Mouse (Mus musculus): ENCODE data around the gene Dpt. TPM values are rescaled to one million over a fixed set of nuclear protein-coding genes. Genes with fewer than 3 reads are reported as not detected.

Gene Dpt
- polyA plus RNA-seq, 1 experiment from 2014 or later = 0.38 TPM

DNA sequence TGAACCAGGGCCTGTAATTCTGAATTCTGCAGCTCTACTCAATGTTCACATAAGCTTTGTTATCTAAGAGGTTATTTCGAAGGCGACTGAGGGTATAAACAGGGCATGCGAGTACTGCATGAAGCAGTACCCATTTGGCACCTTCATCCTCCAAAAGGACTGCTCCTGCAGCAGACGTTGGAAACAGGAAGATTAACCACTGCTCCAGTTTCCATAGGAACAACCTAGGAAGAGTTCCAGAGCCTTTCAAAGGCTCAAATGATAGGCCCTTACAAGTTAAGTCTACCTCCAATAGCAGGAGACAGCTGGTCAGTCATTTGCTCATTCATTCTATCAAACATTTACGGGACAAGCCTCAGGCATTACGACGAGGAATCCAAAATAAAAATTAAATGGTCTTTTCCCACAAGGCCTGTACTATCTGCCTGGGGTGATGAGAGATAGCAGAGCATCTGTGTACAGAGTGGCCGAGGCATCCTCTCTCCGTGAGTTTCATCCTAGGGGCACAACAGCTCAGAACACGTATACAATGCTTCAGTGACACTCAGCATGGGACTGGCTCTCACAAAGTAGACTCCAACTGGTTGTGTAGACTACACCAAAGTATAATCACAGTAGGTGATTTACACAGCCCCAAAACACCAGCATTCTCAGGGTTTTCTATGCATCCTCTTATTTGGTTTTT is 8.4 kb downstream of the Dpt start:
- WGBS = 68% methylated on average over 10 of the region's 10 CpGs
- no peak overlapping the region for H3K4me2 ChIP-seq (ENCODE audit: low read length)
- no peaks in the 10 kb centered on the region for H3K4me1 ChIP-seq (ENCODE audit: control insufficient read depth, insufficient read depth, low read length)
- H3K27me3 ChIP-seq (ENCODE audit: control insufficient read depth, insufficient read depth, low read depth, low read length) = no peaks in the 10 kb centered on the region
- H3K9ac ChIP-seq (ENCODE audit: low read depth, low read length) = no peak overlapping the region
- H3K4me3 ChIP-seq (ENCODE audit: low read depth, low read length) = no peak overlapping the region
- H3K27ac ChIP-seq (ENCODE audit: low read length) = no peak overlapping the region
- H3K9me3 ChIP-seq (replicated peaks; ENCODE audit: control insufficient read depth, low read length, poor library complexity, severe bottlenecking) = no peaks in the 10 kb centered on the region
- ATAC-seq = 0 out of 2 replicates have a peak, but pooled peaks have one; percentile 51
- no peaks in the 10 kb centered on the region for H3K36me3 ChIP-seq (ENCODE audit: control insufficient read depth, insufficient read depth, low read length)

- Histone ChIP-seq H3K4me1 (ENCODE audit: control insufficient read depth, insufficient read depth, low read length) (0 out of 2 replicates have a peak, but pooled peaks cover 2% of the 10 kb centered on the region), H3K9me3 (replicated peaks; ENCODE audit: control insufficient read depth, low read length, poor library complexity, severe bottlenecking) (no peaks in the 10 kb centered on the region), H3K9ac (ENCODE audit: low read depth, low read length) (no peak overlapping the region), H3K36me3 (ENCODE audit: control insufficient read depth, insufficient read depth, low read length) (no peaks in the 10 kb centered on the region), H3K4me2 (ENCODE audit: low read length) (no peak overlapping the region), H3K4me3 (ENCODE audit: low read depth, low read length) (no peak overlapping the region), H3K27me3 (ENCODE audit: control insufficient read depth, insufficient read depth, low read depth, low read length) (no peaks in the 10 kb centered on the region), H3K27ac (ENCODE audit: low read length) (no peak overlapping the region)
- 85% methylated on average over 2 of the region's 2 CpGs for WGBS
- no peak for ATAC-seq
These were observed 12.9 kb downstream of the Dpt start for GRCm38 (mm10) chr1:164809371-164809770.

DNA sequence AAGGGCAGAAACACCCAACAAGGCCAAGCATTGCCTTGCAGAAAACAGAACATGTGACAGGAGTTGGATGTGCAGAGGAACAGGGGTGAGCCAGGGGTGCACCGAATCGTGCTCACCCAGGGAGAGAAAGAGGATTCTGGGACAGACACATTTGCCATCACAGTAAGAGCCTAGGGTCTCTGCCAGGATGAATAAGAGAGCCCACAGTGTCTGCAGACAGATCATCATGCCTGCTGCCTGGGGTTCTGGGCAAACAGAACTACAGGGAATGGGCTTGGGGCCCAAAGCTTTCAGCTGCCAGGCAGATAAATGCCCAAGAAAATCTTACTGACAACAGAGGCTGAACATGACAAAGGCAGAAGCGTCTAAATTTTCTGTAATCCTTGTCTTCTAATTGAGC is 14.9 kb downstream of the Dpt start:
- H3K27me3 ChIP-seq (ENCODE audit: control insufficient read depth, insufficient read depth, low read depth, low read length) = no peaks in the 10 kb centered on the region
- ATAC-seq = peak; percentile 12; the same call in 1 of the 2 replicates
- 79% methylated on average over 3 of the region's 3 CpGs for WGBS
- no peak overlapping the region for H3K4me2 ChIP-seq (ENCODE audit: low read length)
- no peaks in the 10 kb centered on the region for H3K36me3 ChIP-seq (ENCODE audit: control insufficient read depth, insufficient read depth, low read length)
- H3K9me3 ChIP-seq (replicated peaks; ENCODE audit: control insufficient read depth, low read length, poor library complexity, severe bottlenecking) = no peaks in the 10 kb centered on the region
- H3K27ac ChIP-seq (ENCODE audit: low read length) = no peak overlapping the region
- no peak overlapping the region for H3K4me3 ChIP-seq (ENCODE audit: low read depth, low read length)
- no peak overlapping the region for H3K9ac ChIP-seq (ENCODE audit: low read depth, low read length)
- H3K4me1 ChIP-seq (ENCODE audit: control insufficient read depth, insufficient read depth, low read length) = peaks cover 6% of the 10 kb centered on the region; the same call in 1 of the 2 replicates

- no peaks in the 10 kb centered on the region for H3K9me3 ChIP-seq (replicated peaks; ENCODE audit: control insufficient read depth, low read length, poor library complexity, severe bottlenecking)
- H3K27ac ChIP-seq (ENCODE audit: low read length) = no peak overlapping the region
- no peaks in the 10 kb centered on the region for H3K36me3 ChIP-seq (ENCODE audit: control insufficient read depth, insufficient read depth, low read length)
- no peak overlapping the region for H3K9ac ChIP-seq (ENCODE audit: low read depth, low read length)
- no peak for ATAC-seq
- H3K4me3 ChIP-seq (ENCODE audit: low read depth, low read length) = no peak overlapping the region
- H3K27me3 ChIP-seq (ENCODE audit: control insufficient read depth, insufficient read depth, low read depth, low read length) = no peaks in the 10 kb centered on the region
- peaks cover 6% of the 10 kb centered on the region; the same call in 1 of the 2 replicates for H3K4me1 ChIP-seq (ENCODE audit: control insufficient read depth, insufficient read depth, low read length)
- H3K4me2 ChIP-seq (ENCODE audit: low read length) = no peak overlapping the region
- WGBS = 50% methylated on average over 2 of the region's 2 CpGs
These were observed 17.8 kb downstream of the Dpt start for GRCm38 (mm10) chr1:164814243-164814642.

DNA sequence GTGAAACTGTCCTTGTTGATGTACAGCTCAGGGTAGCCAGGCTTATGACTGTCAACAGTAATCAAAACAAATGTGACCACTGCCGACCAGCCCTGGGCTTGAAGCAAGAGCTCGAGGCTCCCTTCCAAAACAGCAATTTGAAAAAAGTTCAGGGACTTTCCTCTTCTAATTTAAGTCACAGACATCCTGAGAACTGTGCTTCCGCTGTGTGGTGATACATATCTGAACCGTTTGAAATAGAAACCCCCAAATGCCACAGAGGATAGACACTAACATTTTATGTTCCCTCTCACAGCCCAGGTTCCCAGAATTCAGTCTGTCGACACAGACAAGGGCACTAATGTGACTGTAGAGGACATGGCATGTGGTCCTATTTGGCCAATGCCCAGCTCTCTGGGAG is 18.9 kb downstream of the Dpt start:
- H3K4me3 ChIP-seq (ENCODE audit: low read depth, low read length) = no peak overlapping the region
- 88% methylated on average over 5 of the region's 5 CpGs for WGBS
- no peaks in the 10 kb centered on the region for H3K27me3 ChIP-seq (ENCODE audit: control insufficient read depth, insufficient read depth, low read depth, low read length)
- no peaks in the 10 kb centered on the region for H3K9me3 ChIP-seq (replicated peaks; ENCODE audit: control insufficient read depth, low read length, poor library complexity, severe bottlenecking)
- H3K4me2 ChIP-seq (ENCODE audit: low read length) = no peak overlapping the region
- H3K36me3 ChIP-seq (ENCODE audit: control insufficient read depth, insufficient read depth, low read length) = no peaks in the 10 kb centered on the region
- peaks cover 6% of the 10 kb centered on the region; the same call in 1 of the 2 replicates for H3K4me1 ChIP-seq (ENCODE audit: control insufficient read depth, insufficient read depth, low read length)
- no peak overlapping the region for H3K27ac ChIP-seq (ENCODE audit: low read length)
- no peak overlapping the region for H3K9ac ChIP-seq (ENCODE audit: low read depth, low read length)
- no peak for ATAC-seq

DNA sequence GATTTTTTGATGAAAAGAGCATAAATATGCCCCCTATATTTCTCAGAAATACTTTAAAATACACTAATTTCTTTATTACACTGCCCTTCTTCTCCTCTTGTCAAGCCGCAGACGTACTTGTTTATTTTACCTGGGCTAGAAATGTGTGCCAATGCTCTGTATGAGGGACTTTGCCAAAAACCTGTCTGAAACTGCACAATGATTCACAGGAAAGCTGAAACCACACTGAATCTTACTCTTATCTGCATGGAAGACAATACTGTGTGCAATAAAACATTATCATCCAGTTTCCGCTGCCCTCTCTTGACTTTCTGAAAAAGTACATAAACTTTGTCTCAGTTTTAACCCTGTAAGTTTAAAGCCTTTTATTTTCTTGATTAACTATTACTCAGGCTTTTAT is 20.9 kb downstream of the Dpt start:
- Histone ChIP-seq H3K4me3 (ENCODE audit: low read depth, low read length) (no peak overlapping the region), H3K4me2 (ENCODE audit: low read length) (no peak overlapping the region), H3K36me3 (ENCODE audit: control insufficient read depth, insufficient read depth, low read length) (no peaks in the 10 kb centered on the region), H3K27me3 (ENCODE audit: control insufficient read depth, insufficient read depth, low read depth, low read length) (no peaks in the 10 kb centered on the region), H3K4me1 (ENCODE audit: control insufficient read depth, insufficient read depth, low read length) (peaks cover 10% of the 10 kb centered on the region; the same call in 1 of the 2 replicates), H3K9ac (ENCODE audit: low read depth, low read length) (no peak overlapping the region), H3K27ac (ENCODE audit: low read length) (no peak overlapping the region), H3K9me3 (replicated peaks; ENCODE audit: control insufficient read depth, low read length, poor library complexity, severe bottlenecking) (no peaks in the 10 kb centered on the region)
- 94% methylated on average over 3 of the region's 3 CpGs for WGBS
- ATAC-seq = no peak

DNA sequence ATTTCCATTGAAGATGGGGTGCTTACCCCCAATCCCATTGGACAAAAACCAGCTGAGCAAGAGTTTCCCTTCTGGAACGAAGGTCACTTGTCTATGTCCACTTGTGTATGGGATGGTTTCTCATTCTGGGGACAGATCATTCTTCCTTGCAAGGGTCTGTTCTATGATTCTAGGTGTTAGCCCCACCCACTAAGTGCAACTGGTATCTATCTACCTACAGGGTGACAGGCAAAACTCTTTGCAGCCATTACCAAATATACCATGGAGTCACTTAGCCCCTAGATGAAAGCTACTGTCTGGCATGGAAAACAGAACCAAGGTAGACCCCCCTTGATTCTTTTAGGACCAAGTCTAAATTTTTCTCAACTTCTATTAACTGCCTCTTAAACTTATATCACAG is 24.9 kb downstream of the Dpt start:
- no peak for ATAC-seq
- Histone ChIP-seq H3K27ac (ENCODE audit: low read length) (no peak overlapping the region), H3K36me3 (ENCODE audit: control insufficient read depth, insufficient read depth, low read length) (no peaks in the 10 kb centered on the region), H3K9ac (ENCODE audit: low read depth, low read length) (no peak overlapping the region), H3K4me2 (ENCODE audit: low read length) (no peak overlapping the region), H3K27me3 (ENCODE audit: control insufficient read depth, insufficient read depth, low read depth, low read length) (no peaks in the 10 kb centered on the region), H3K4me1 (ENCODE audit: control insufficient read depth, insufficient read depth, low read length) (0 out of 2 replicates have a peak, but pooled peaks cover 5% of the 10 kb centered on the region), H3K9me3 (replicated peaks; ENCODE audit: control insufficient read depth, low read length, poor library complexity, severe bottlenecking) (no peaks in the 10 kb centered on the region), H3K4me3 (ENCODE audit: low read depth, low read length) (no peak overlapping the region)
- WGBS = 88% methylated on average over 1 of the region's 1 CpGs

GRCm38 (mm10) chr1:164821821-164822220 is 25.4 kb downstream of the Dpt start:
- H3K9me3 ChIP-seq (replicated peaks; ENCODE audit: control insufficient read depth, low read length, poor library complexity, severe bottlenecking) = no peaks in the 10 kb centered on the region
- no peak overlapping the region for H3K27ac ChIP-seq (ENCODE audit: low read length)
- H3K9ac ChIP-seq (ENCODE audit: low read depth, low read length) = no peak overlapping the region
- no peaks in the 10 kb centered on the region for H3K27me3 ChIP-seq (ENCODE audit: control insufficient read depth, insufficient read depth, low read depth, low read length)
- H3K4me2 ChIP-seq (ENCODE audit: low read length) = no peak overlapping the region
- 53% methylated on average over 3 of the region's 3 CpGs for WGBS
- peak; percentile 45; the same call in 1 of the 2 replicates for ATAC-seq
- H3K4me3 ChIP-seq (ENCODE audit: low read depth, low read length) = no peak overlapping the region
- 0 out of 2 replicates have a peak, but pooled peaks cover 5% of the 10 kb centered on the region for H3K4me1 ChIP-seq (ENCODE audit: control insufficient read depth, insufficient read depth, low read length)
- no peaks in the 10 kb centered on the region for H3K36me3 ChIP-seq (ENCODE audit: control insufficient read depth, insufficient read depth, low read length)

- WGBS = 45% methylated on average over 4 of the region's 4 CpGs
- Histone ChIP-seq H3K4me1 (ENCODE audit: control insufficient read depth, insufficient read depth, low read length) (0 out of 2 replicates have a peak, but pooled peaks cover 5% of the 10 kb centered on the region), H3K4me2 (ENCODE audit: low read length) (no peak overlapping the region), H3K27ac (ENCODE audit: low read length) (no peak overlapping the region), H3K9me3 (replicated peaks; ENCODE audit: control insufficient read depth, low read length, poor library complexity, severe bottlenecking) (no peaks in the 10 kb centered on the region), H3K4me3 (ENCODE audit: low read depth, low read length) (no peak overlapping the region), H3K9ac (ENCODE audit: low read depth, low read length) (no peak overlapping the region), H3K27me3 (ENCODE audit: control insufficient read depth, insufficient read depth, low read depth, low read length) (no peaks in the 10 kb centered on the region), H3K36me3 (ENCODE audit: control insufficient read depth, insufficient read depth, low read length) (no peaks in the 10 kb centered on the region)
- peak; percentile 21; the same call in 1 of the 2 replicates for ATAC-seq
These were observed 25.8 kb downstream of the Dpt start for GRCm38 (mm10) chr1:164822268-164822667.
